Mouse (Mus musculus): ENCODE data around the gene Snupn. TPM values are rescaled to one million over a fixed set of nuclear protein-coding genes. Genes with fewer than 3 reads are reported as not detected.
"Not testable (repeated sequence)": the region's sequence is repeated elsewhere in the genome, so short reads cannot be mapped to it uniquely, and the experiment has no call there.

Gene Snupn
- polyA plus RNA-seq (2015; fragmentation: Nextera tagmentation; extraction: Ambion mirVana), result 30.0 and 33.7 TPM in 2 replicates

- peak within 1 kb of the TSS; percentile 80 for H3K9ac ChIP-seq
- H3K36me3 ChIP-seq (ENCODE audit: poor library complexity, severe bottlenecking), result 0 out of 2 replicates have a peak, but pooled peaks cover 2% of the 10 kb centered on the region
- peak within 1 kb of the TSS; percentile 53 for H3K4me3 ChIP-seq
- H3K27ac ChIP-seq, result peak within 1 kb of the TSS; percentile 85
- WGBS, result under 1% methylated on average over 50 of the region's 50 CpGs
- no peaks in the 10 kb centered on the region for H3K9me3 ChIP-seq (replicated peaks)
- peaks cover 14% of the 10 kb centered on the region for H3K4me1 ChIP-seq
- ATAC-seq, result peak; percentile 100
- H3K27me3 ChIP-seq, result no peaks in the 10 kb centered on the region
- H3K4me2 ChIP-seq, result peak within 1 kb of the TSS; percentile 89
These were observed at the start of gene Snupn for GRCm38 (mm10) chr9:56950414-56951400. Snupn (plus strand) TSS chr9:56950878.

- 78% methylated on average over 8 of the region's 8 CpGs for WGBS
- Histone ChIP-seq H3K27me3 (no peaks in the 10 kb centered on the region), H3K4me1 (no peaks in the 10 kb centered on the region), H3K36me3 (ENCODE audit: poor library complexity, severe bottlenecking) (no peaks in the 10 kb centered on the region), H3K27ac (no peak overlapping the region), H3K4me3 (no peak overlapping the region), H3K9me3 (replicated peaks) (no peaks in the 10 kb centered on the region), H3K9ac (no peak overlapping the region), H3K4me2 (no peak overlapping the region)
- ATAC-seq, result no peak
These were observed 49.5 kb upstream of the Snupn start for GRCm38 (mm10) chr9:56901187-56901586.

GRCm38 (mm10) chr9:56903662-56904061, 47.0 kb upstream of the Snupn start:
- no peak for ATAC-seq
- Histone ChIP-seq H3K27me3 (no peaks in the 10 kb centered on the region), H3K9ac (no peak overlapping the region), H3K9me3 (replicated peaks) (no peaks in the 10 kb centered on the region), H3K4me1 (no peaks in the 10 kb centered on the region), H3K4me3 (no peak overlapping the region), H3K27ac (no peak overlapping the region), H3K4me2 (no peak overlapping the region), H3K36me3 (ENCODE audit: poor library complexity, severe bottlenecking) (no peaks in the 10 kb centered on the region)
- WGBS, result 85% methylated on average over 3 of the region's 3 CpGs

GRCm38 (mm10) chr9:56907549-56907948, 43.1 kb upstream of the Snupn start:
- 87% methylated on average over 9 of the region's 9 CpGs for WGBS

GRCm38 (mm10) chr9:56909991-56910390, 40.7 kb upstream of the Snupn start:
- H3K9me3 ChIP-seq (replicated peaks); H3K27me3 ChIP-seq; H3K4me1 ChIP-seq; H3K4me2 ChIP-seq; H3K36me3 ChIP-seq (ENCODE audit: poor library complexity, severe bottlenecking); H3K4me3 ChIP-seq; ATAC-seq; H3K27ac ChIP-seq; H3K9ac ChIP-seq: not testable (repeated sequence)
- WGBS, result 49% methylated on average over 4 of the region's 4 CpGs

More at GRCm38 (mm10) chr9:56907549-56907948, 43.1 kb upstream of the Snupn start:
- H3K27ac ChIP-seq, result no peak overlapping the region
- no peak overlapping the region for H3K4me3 ChIP-seq
- ATAC-seq, result no peak
- no peaks in the 10 kb centered on the region for H3K9me3 ChIP-seq (replicated peaks)
- no peak overlapping the region for H3K9ac ChIP-seq
- no peaks in the 10 kb centered on the region for H3K4me1 ChIP-seq
- no peak overlapping the region for H3K4me2 ChIP-seq
- H3K36me3 ChIP-seq (ENCODE audit: poor library complexity, severe bottlenecking), result no peaks in the 10 kb centered on the region
- no peaks in the 10 kb centered on the region for H3K27me3 ChIP-seq

- Histone ChIP-seq H3K4me1 (no peaks in the 10 kb centered on the region), H3K4me3 (no peak overlapping the region), H3K36me3 (ENCODE audit: poor library complexity, severe bottlenecking) (no peaks in the 10 kb centered on the region), H3K27me3 (no peaks in the 10 kb centered on the region), H3K27ac (no peak overlapping the region), H3K9ac (no peak overlapping the region), H3K4me2 (no peak overlapping the region), H3K9me3 (replicated peaks) (no peaks in the 10 kb centered on the region)
- no peak for ATAC-seq
- 66% methylated on average over 1 of the region's 1 CpGs for WGBS
These were observed 39.7 kb upstream of the Snupn start for GRCm38 (mm10) chr9:56911017-56911416.

GRCm38 (mm10) chr9:56913991-56914390, 36.7 kb upstream of the Snupn start:
- Histone ChIP-seq H3K27me3 (no peaks in the 10 kb centered on the region), H3K4me3 (no peak overlapping the region), H3K36me3 (ENCODE audit: poor library complexity, severe bottlenecking) (peaks cover 20% of the 10 kb centered on the region), H3K4me1 (no peaks in the 10 kb centered on the region), H3K27ac (no peak overlapping the region), H3K9me3 (replicated peaks) (no peaks in the 10 kb centered on the region), H3K9ac (no peak overlapping the region), H3K4me2 (no peak overlapping the region)
- ATAC-seq, result no peak
- WGBS, result 92% methylated on average over 9 of the region's 9 CpGs

- Histone ChIP-seq H3K36me3 (ENCODE audit: poor library complexity, severe bottlenecking) (peaks cover 20% of the 10 kb centered on the region), H3K4me1 (no peaks in the 10 kb centered on the region), H3K27ac (no peak overlapping the region), H3K4me3 (no peak overlapping the region), H3K9me3 (replicated peaks) (no peaks in the 10 kb centered on the region), H3K4me2 (no peak overlapping the region), H3K9ac (no peak overlapping the region), H3K27me3 (no peaks in the 10 kb centered on the region)
- ATAC-seq, result no peak
- 86% methylated on average over 1 of the region's 1 CpGs for WGBS
These were observed 35.6 kb upstream of the Snupn start for GRCm38 (mm10) chr9:56915116-56915515.

- no peak for ATAC-seq
- Histone ChIP-seq H3K4me3 (no peak overlapping the region), H3K9me3 (replicated peaks) (no peaks in the 10 kb centered on the region), H3K27ac (no peak overlapping the region), H3K36me3 (ENCODE audit: poor library complexity, severe bottlenecking) (peaks cover 20% of the 10 kb centered on the region), H3K4me2 (no peak overlapping the region), H3K27me3 (no peaks in the 10 kb centered on the region), H3K4me1 (no peaks in the 10 kb centered on the region), H3K9ac (no peak overlapping the region)
- WGBS, result 84% methylated on average over 5 of the region's 5 CpGs
These were observed 34.8 kb upstream of the Snupn start for GRCm38 (mm10) chr9:56915695-56916410.

GRCm38 (mm10) chr9:56917131-56917530, 33.5 kb upstream of the Snupn start:
- peaks cover 4% of the 10 kb centered on the region; the same call in 1 of the 2 replicates for H3K9me3 ChIP-seq (replicated peaks)
- H3K27me3 ChIP-seq, result no peaks in the 10 kb centered on the region
- no peak overlapping the region for H3K9ac ChIP-seq
- 81% methylated on average over 2 of the region's 2 CpGs for WGBS
- no peak overlapping the region for H3K27ac ChIP-seq
- H3K4me3 ChIP-seq, result no peak overlapping the region
- no peak overlapping the region for H3K4me2 ChIP-seq
- no peak for ATAC-seq
- H3K4me1 ChIP-seq, result no peaks in the 10 kb centered on the region
- peaks cover 28% of the 10 kb centered on the region for H3K36me3 ChIP-seq (ENCODE audit: poor library complexity, severe bottlenecking)

- H3K36me3 ChIP-seq (ENCODE audit: poor library complexity, severe bottlenecking), result peaks cover 30% of the 10 kb centered on the region
- peaks cover 5% of the 10 kb centered on the region for H3K4me1 ChIP-seq
- peaks cover 4% of the 10 kb centered on the region; the same call in 1 of the 2 replicates for H3K9me3 ChIP-seq (replicated peaks)
- 98% methylated on average over 13 of the region's 13 CpGs for WGBS
- H3K9ac ChIP-seq, result no peak overlapping the region
- H3K4me3 ChIP-seq, result no peak overlapping the region
- H3K4me2 ChIP-seq, result no peak overlapping the region
- ATAC-seq, result no peak
- no peaks in the 10 kb centered on the region for H3K27me3 ChIP-seq
- no peak overlapping the region for H3K27ac ChIP-seq
These were observed 32.2 kb upstream of the Snupn start for GRCm38 (mm10) chr9:56918466-56918865.

- peaks cover 47% of the 10 kb centered on the region for H3K4me1 ChIP-seq
- H3K9ac ChIP-seq, result no peak overlapping the region
- no peaks in the 10 kb centered on the region for H3K27me3 ChIP-seq
- H3K36me3 ChIP-seq (ENCODE audit: poor library complexity, severe bottlenecking), result peaks cover 19% of the 10 kb centered on the region
- WGBS, result 97% methylated on average over 4 of the region's 4 CpGs
- H3K9me3 ChIP-seq (replicated peaks), result peaks cover 4% of the 10 kb centered on the region; the same call in 1 of the 2 replicates
- ATAC-seq, result no peak
- H3K4me3 ChIP-seq, result no peak overlapping the region
- H3K4me2 ChIP-seq, result peak overlapping the region; percentile 49; the same call in 1 of the 2 replicates
- H3K27ac ChIP-seq, result no peak overlapping the region
These were observed 27.9 kb upstream of the Snupn start for GRCm38 (mm10) chr9:56922746-56923145.
